Comparison of ENCODE assay signal across 7 mouse cellular contexts in the genomic region with DNA sequence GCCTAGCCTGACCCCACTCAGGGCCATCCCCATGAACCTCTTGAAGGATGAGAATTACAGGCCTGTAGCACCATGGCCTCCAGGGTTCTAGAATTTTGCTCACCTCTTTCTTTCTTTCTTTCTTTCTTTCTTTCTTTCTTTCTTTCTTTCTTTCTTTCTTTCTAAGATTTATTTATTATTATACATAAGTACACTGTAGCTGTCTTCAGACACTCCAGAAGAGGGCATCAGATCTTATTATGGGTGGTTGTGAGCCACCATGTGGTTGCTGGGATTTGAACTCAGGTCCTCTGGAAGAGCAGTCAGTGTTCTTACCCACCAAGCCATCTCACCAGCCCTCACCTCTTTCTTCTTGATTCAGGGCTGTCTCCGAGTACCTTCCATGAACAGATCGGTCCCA. TPM values are rescaled to one million over a fixed set of nuclear protein-coding genes. Genes with fewer than 3 reads are reported as not detected.
DNase-seq lines count a peak whose midpoint lies in the region; ATAC-seq and TF ChIP-seq lines count a peak whose summit lies in the region.
"Not testable (repeated sequence)": the region's sequence is repeated elsewhere in the genome, so short reads cannot be mapped to it uniquely, and the experiment has no call there.

Gene Arhgef2 (plus strand): TSS at position 301 of the 400 bp plus-strand sequence.

- H3K27me3 ChIP-seq in forebrain, embryonic 10.5 days (ENCODE audit: poor library complexity, severe bottlenecking); heart, adult 2 months (ENCODE audit: control insufficient read depth, insufficient read depth, low read length); hindbrain, embryonic 14.5 days (ENCODE audit: control insufficient read depth, insufficient read depth, low read length); liver, embryonic 16.5 days (ENCODE audit: control insufficient read depth, insufficient read depth, low read depth, low read length): not testable (repeated sequence)

- H3K27ac ChIP-seq in forebrain, embryonic 10.5 days: peak within 1 kb of the TSS; percentile 78
- not testable (repeated sequence) for H3K27ac ChIP-seq in heart, adult 2 months; hindbrain, embryonic 14.5 days; liver, embryonic 16.5 days (ENCODE audit: low read length)

- TF ChIP-seq POLR2A in heart, adult 2 months (IDR thresholded peaks at IDR 0.05; ENCODE audit: insufficient read depth, low read depth, low read length): not testable (repeated sequence)

- peak within 1 kb of the TSS; percentile 54; the same call in 1 of the 2 replicates for H3K4me2 ChIP-seq in hindbrain, embryonic 14.5 days (replicated peaks)
- H3K4me2 ChIP-seq in liver, embryonic 16.5 days (ENCODE audit: low read depth, low read length): not testable (repeated sequence)

- peak within 1 kb of the TSS; percentile 54 for H3K4me3 ChIP-seq in forebrain, embryonic 10.5 days
- not testable (repeated sequence) for H3K4me3 ChIP-seq in heart, adult 2 months; hindbrain, embryonic 14.5 days (replicated peaks; ENCODE audit: low read length); liver, embryonic 16.5 days (ENCODE audit: low read depth, low read length)

- H3K9ac ChIP-seq in heart, adult 2 months (ENCODE audit: low read depth, low read length); hindbrain, embryonic 14.5 days; liver, embryonic 16.5 days (ENCODE audit: low read depth, low read length): not testable (repeated sequence)

- not testable (repeated sequence) for DNase-seq in adrenal gland, postnatal 14 days; forebrain, embryonic 10.5 days (ENCODE audit: extremely low spot score, low spot score); heart, adult 2 months; hindbrain, embryonic 14.5 days (ENCODE audit: low spot score); layer of hippocampus, postnatal 25 days (ENCODE audit: extremely low spot score in 1 of 2, low spot score in 1 of 2)

- not testable (repeated sequence) for TF ChIP-seq EP300 in heart, adult 2 months (IDR thresholded peaks at IDR 0.05; ENCODE audit: insufficient read depth, low read depth, low read length)

- TF ChIP-seq CTCF in heart, adult 2 months (IDR thresholded peaks at IDR 0.05): not testable (repeated sequence)

- H3K4me1 ChIP-seq in forebrain, embryonic 10.5 days: peaks cover 20% of the 10 kb centered on the region
- H3K4me1 ChIP-seq in heart, adult 2 months (ENCODE audit: control insufficient read depth, insufficient read depth, low read length); hindbrain, embryonic 14.5 days (replicated peaks; ENCODE audit: control insufficient read depth, insufficient read depth, low read length); liver, embryonic 16.5 days (ENCODE audit: control insufficient read depth, low read depth, low read length): not testable (repeated sequence)

- not testable (repeated sequence) for ATAC-seq in hindbrain, embryonic 14.5 days (ENCODE audit: low FRiP score); liver, embryonic 16.5 days (ENCODE audit: low read depth); monocyte, adult 5-6 weeks (replicated peaks; ENCODE audit: insufficient number of reproducible peaks, low FRiP score, low TSS enrichment, poor library complexity, severe bottlenecking)

- not testable (repeated sequence) for H3K79me2 ChIP-seq in heart, adult 2 months (replicated peaks; ENCODE audit: control insufficient read depth, insufficient read depth, low read length)

- H3K36me3 ChIP-seq in forebrain, embryonic 10.5 days (replicated peaks); heart, adult 2 months (ENCODE audit: control insufficient read depth, insufficient read depth, low read length); hindbrain, embryonic 14.5 days (replicated peaks; ENCODE audit: control insufficient read depth, insufficient read depth); liver, embryonic 16.5 days (ENCODE audit: control insufficient read depth, insufficient read depth): not testable (repeated sequence)

- intact Hi-C loops in heart, adult 2 months (cut with DNase I): loop anchor here (2.0 kb wide), 2 partner anchors 17 to 27 kb away; no protein-coding TSS in a partner anchor

- 100% methylated on average over 2 of the region's 2 CpGs for WGBS in forebrain, embryonic 10.5 days
- WGBS in heart, adult 2 months: 85% methylated on average over 2 of the region's 2 CpGs
- WGBS in hindbrain, embryonic 14.5 days: 96% methylated on average over 2 of the region's 2 CpGs
- WGBS in liver, embryonic 16.5 days (ENCODE audit: insufficient replicate concordance): 75% methylated on average over 2 of the region's 2 CpGs

- not testable (repeated sequence) for H3K9me3 ChIP-seq in forebrain, embryonic 10.5 days; hindbrain, embryonic 14.5 days (ENCODE audit: control insufficient read depth, low read length); liver, embryonic 16.5 days (replicated peaks; ENCODE audit: control insufficient read depth, low read length)

RNA-seq across cellular contexts. Expression of gene Arhgef2, which starts in this region (rescaled TPM):
- total RNA-seq in adrenal gland, postnatal 14 days (2021): 36.9 and 67.6 TPM in 2 replicates
- polyA plus RNA-seq in forebrain, embryonic 10.5 days (2016; fragmentation: Nextera tagmentation; extraction: Ambion mirVana): 79.3 and 92.6 TPM in 2 replicates
- 10 to 100 TPM; 37.3 to 37.5 TPM for total RNA-seq in heart, adult 2 months (2021)
- polyA plus RNA-seq in heart, adult 2 months (2012; rRNA removed): 51.0 and 53.4 TPM in 2 replicates
- polyA plus RNA-seq in hindbrain, embryonic 14.5 days (2014; fragmentation: Nextera tagmentation; extraction: Ambion mirVana): 96.0 and 115 TPM in 2 replicates
- 100 to 1,000 TPM; 232 to 289 TPM for total RNA-seq in layer of hippocampus, postnatal 25 days (2021)
- polyA plus RNA-seq in liver, embryonic 16.5 days (2015; fragmentation: Nextera tagmentation; extraction: Ambion mirVana): 16.4 and 20.0 TPM in 2 replicates
- total RNA-seq in monocyte, adult 5-6 weeks (2017): 88.9 to 183 TPM (median 90.0 TPM) in 3 replicates
